Mouse (Mus musculus) brain, embryonic 14.5 days (tissue): ENCODE results near the gene Nabp2.

Source experiments
- CTCF ChIP-seq: fragments of 200-500 bp; IDR thresholded peaks from 2 replicates; pipeline ENCODE4 v1.5.1; 2012; ENCODE audit warnings: inconsistent platforms, mild to moderate bottlenecking, moderate library complexity, borderline replicate concordance; ENCODE audit not compliant: insufficient read depth, insufficient read length; ENCODE audit errors: extremely low read depth
- POLR2A ChIP-seq: fragments of 200-500 bp; IDR thresholded peaks from 2 replicates; pipeline ENCODE4 v1.6.1; 2012; ENCODE audit warnings: mild to moderate bottlenecking, inconsistent platforms, borderline replicate concordance; ENCODE audit not compliant: poor library complexity, insufficient read depth, insufficient read length, severe bottlenecking; ENCODE audit errors: extremely low read depth

DNA sequence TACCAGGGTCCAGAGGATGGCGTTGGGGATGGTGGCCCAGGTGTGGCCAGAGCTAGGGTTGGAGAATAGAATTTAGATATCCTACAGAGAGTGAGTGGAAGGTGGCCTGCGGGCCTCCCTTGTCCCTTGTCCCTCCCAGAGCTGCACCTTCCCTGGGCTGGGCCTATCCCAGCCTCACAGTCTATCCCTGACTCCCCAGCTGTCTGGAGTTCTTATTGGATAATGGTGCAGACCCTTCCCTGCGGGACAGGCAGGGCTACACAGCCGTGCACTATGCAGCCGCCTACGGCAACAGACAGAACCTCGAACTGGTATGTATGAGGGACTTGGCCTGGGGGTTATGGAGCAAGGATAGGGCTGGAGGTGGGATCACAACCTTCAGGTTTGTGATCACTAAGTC, 25.4 kb downstream of the Nabp2 start:
- no peak for TF ChIP-seq POLR2A
- no peak for TF ChIP-seq CTCF
